Mouse (Mus musculus) Patski (cell line): ENCODE results near the gene Arhgap6. TPM values are rescaled to one million over a fixed set of nuclear protein-coding genes. Genes with fewer than 3 reads are reported as not detected.

Experiments
- ATAC-seq: fragments of 100-300 bp; one replicate; pipeline ENCODE4 v1.8.0; 2021
- CTCF ChIA-PET: fragments of 350-600 bp; sonication (Branson Sonifier 250); formaldehyde crosslinking; loops from one replicate; lab custom pipeline; 2022; ENCODE audit warnings: inconsistent platforms; lab: Charles Lee
- POLR2A ChIA-PET: fragments of 350-600 bp; sonication (Branson Sonifier 250); formaldehyde crosslinking; loops from one replicate; lab custom pipeline; 2022; ENCODE audit warnings: antibody characterized with exemption, inconsistent platforms; lab: Charles Lee
- DNase-seq: peaks from one replicate; pipeline ENCODE4 v3.0.0-alpha.2; 2011; ENCODE audit warnings: low read depth, low spot score
- H3K27me3 ChIP-seq: fragments of 371-371 bp; one replicate; pipeline ENCODE4 v1.5.1; 2021
- CTCF ChIP-seq: fragments of 100-300 bp; IDR thresholded peaks from one replicate; pipeline ENCODE4 v1.5.1; 2021
- in situ Hi-C: fragments of 300-500 bp; cut with MboI; formaldehyde crosslinking; loops from 3 replicates; pipeline ENCODE4 v1.11.1; 2018; ENCODE audit warnings: low pct_unique_long_range_greater_than_20kb, mixed read lengths
- polyA plus RNA-seq: library from polyadenylated mRNA; unstranded; gene quantifications from one replicate; pipeline ENCODE4 v1.2.3, GENCODE M21; 2021

The Arhgap6 gene
- polyA plus RNA-seq, 1 experiment from 2014 or later: 0.01 TPM

DNA sequence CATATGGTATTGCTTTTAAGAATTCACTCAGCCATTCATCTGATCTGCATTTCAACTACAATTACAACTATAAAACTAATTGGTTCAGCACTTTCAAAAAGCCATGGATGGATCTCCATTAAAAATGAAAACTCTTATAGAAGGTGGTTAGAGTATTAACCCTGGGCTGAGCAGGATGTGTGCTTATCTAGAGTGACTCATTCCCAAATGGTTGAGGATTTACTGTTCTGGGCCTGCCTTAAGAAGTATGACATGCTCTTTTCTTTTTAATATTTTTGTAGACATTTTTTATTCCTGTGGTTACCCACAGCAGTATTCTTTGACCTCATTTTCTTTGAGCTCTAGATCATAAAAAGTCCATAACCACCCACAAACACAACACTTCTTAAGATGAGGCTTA, 267.7 kb downstream of the Arhgap6 start:
- in situ Hi-C loops: no loop called here
- ChIA-PET CTCF (interaction anchor here (0.8 kb wide), 1 partner anchor 17 kb away, joined by 3 read pairs; no protein-coding TSS in a partner anchor), POLR2A (no interaction called here)
- ATAC-seq (no peak), DNase-seq (no peak)
- peaks cover 50% of the 10 kb centered on the region for H3K27me3 ChIP-seq
- no peak for TF ChIP-seq CTCF

GRCm38 (mm10) chrX:169065298-169065697, 270.4 kb downstream of the Arhgap6 start:
- ChIA-PET POLR2A (no interaction called here), CTCF (interaction anchor here (1.5 kb wide), 1 partner anchor 11 kb away, joined by 3 read pairs; no protein-coding TSS in a partner anchor)
- no peak for TF ChIP-seq CTCF
- DNase-seq (no peak), ATAC-seq (no peak)
- peaks cover 36% of the 10 kb centered on the region for H3K27me3 ChIP-seq
- in situ Hi-C loops: no loop called here

DNA sequence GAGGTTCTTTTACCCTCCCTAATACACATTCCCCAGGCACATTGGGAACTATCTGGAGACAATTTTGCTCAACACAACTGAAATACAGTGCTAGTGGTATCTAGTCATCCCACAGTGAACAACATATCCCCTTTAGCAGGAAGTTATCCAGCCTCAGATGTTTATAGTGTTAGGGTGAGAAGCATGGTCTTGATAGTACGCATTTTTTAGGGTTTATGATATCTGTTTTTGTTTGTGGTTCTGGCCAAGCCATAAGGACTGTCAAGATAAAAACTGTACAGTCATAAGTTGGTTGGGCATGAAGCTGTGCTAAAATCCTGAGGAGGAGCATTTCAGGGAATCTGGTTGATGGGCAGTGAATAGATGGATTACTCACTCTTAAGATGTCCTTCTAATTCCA, 271.0 kb downstream of the Arhgap6 start:
- H3K27me3 ChIP-seq: peaks cover 37% of the 10 kb centered on the region
- TF ChIP-seq CTCF: no peak
- POLR2A ChIA-PET: no interaction called here
- ATAC-seq (no peak), DNase-seq (no peak)
- CTCF ChIA-PET: interaction anchor here (1.5 kb wide), 1 partner anchor 10 kb away, joined by 3 read pairs; no protein-coding TSS in a partner anchor
- in situ Hi-C loops: no loop called here

- ATAC-seq: no peak
- in situ Hi-C loops: loop anchor here (25.0 kb wide), 1 partner anchor 363 kb away; no protein-coding TSS in a partner anchor
- CTCF ChIA-PET: no interaction called here
Observed at GRCm38 (mm10) chrX:169075020-169075419, 280.1 kb downstream of the Arhgap6 start.

DNA sequence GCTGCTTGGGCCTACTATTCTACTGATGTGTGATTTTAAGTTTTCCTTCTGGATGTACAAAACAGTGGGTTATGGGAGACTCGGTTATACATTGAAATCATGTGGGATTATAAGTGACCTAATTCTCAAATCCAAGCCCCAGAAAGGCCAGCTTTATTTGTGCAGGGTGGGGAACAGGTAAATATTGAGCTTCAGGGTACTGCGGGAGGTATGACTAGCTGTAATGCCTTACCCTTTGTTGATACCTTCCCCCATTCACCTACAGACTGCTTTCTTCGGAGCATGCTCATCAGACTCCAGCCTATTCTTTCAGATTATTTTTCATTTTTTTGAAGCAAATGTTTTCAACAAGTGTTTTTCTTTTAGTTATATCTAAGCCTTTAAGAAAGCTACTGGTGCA, 286.7 kb downstream of the Arhgap6 start:
- no peak for ATAC-seq
- POLR2A ChIA-PET: no interaction called here
- peaks cover 57% of the 10 kb centered on the region for H3K27me3 ChIP-seq
- no peak for TF ChIP-seq CTCF
- in situ Hi-C loops: loop anchor here (10.0 to 25.0 kb wide), 2 partner anchors 369 to 1807 kb away; no protein-coding TSS in a partner anchor
- CTCF ChIA-PET: no interaction called here
- DNase-seq: no peak

More at GRCm38 (mm10) chrX:169075020-169075419, 280.1 kb downstream of the Arhgap6 start:
- no peak for DNase-seq
- TF ChIP-seq CTCF: no peak
- POLR2A ChIA-PET: no interaction called here
- H3K27me3 ChIP-seq: peaks cover 75% of the 10 kb centered on the region

DNA sequence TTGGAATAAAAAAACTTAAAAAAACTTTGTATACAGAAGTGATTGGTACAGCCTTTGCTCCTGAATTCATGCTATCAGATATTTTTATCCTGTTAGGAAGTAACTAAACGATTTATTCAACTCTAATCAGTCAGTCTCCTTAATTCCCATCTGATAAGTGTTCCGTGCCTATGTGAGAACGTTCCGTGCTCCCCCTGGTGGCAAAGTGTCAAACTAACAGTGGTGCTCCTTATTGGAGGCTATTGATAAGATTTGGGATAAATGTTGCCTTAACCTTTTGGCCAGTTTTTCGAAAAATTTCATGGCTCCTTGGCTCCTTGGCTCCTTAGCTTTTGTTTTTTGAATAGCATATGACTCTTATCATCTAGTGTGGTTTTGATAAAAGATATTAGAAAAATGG, 291.0 kb downstream of the Arhgap6 start:
- TF ChIP-seq CTCF: peak; percentile 74
- H3K27me3 ChIP-seq: peaks cover 49% of the 10 kb centered on the region
- CTCF ChIA-PET: no interaction called here
- DNase-seq (no peak), ATAC-seq (no peak)
- POLR2A ChIA-PET: no interaction called here
- in situ Hi-C loops: loop anchor here (10.0 to 25.0 kb wide), 2 partner anchors 374 to 1811 kb away; no protein-coding TSS in a partner anchor

- POLR2A ChIA-PET: no interaction called here
- CTCF ChIA-PET: no interaction called here
- no peak for ATAC-seq
- no peak for DNase-seq
- in situ Hi-C loops: loop anchor here (10.0 to 25.0 kb wide), 2 partner anchors 377 to 1814 kb away; no protein-coding TSS in a partner anchor
- TF ChIP-seq CTCF: no peak
- peaks cover 55% of the 10 kb centered on the region for H3K27me3 ChIP-seq
Observed at GRCm38 (mm10) chrX:169089221-169089620, 294.3 kb downstream of the Arhgap6 start.

- DNase-seq (no peak), ATAC-seq (no peak)
- CTCF ChIA-PET: no interaction called here
- POLR2A ChIA-PET: no interaction called here
- no peak for TF ChIP-seq CTCF
- H3K27me3 ChIP-seq: peaks cover 57% of the 10 kb centered on the region
- in situ Hi-C loops: loop anchor here (25.0 kb wide), 1 partner anchor 382 kb away; no protein-coding TSS in a partner anchor
Observed at GRCm38 (mm10) chrX:169094601-169095000, 299.7 kb downstream of the Arhgap6 start.

DNA sequence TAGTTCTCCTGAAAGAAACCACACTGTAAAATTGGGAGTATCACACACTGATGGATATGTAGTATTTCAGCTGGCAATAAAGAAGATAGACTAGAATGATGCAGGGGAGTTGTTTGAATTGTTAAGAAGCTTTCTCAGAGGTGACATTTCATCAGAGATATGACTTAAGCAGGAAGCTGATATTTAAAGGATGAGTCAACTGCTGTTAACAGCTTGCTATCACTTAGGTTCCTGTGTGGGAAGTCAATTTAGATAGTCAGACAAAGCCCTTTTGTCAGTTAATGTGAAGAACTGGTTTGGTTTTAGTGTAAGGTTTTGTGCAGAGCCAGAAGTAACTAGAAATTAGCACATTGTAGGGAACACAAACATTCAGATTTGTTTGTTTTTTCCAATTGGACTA, 300.7 kb downstream of the Arhgap6 start:
- no peak for DNase-seq
- POLR2A ChIA-PET: no interaction called here
- H3K27me3 ChIP-seq: peaks cover 59% of the 10 kb centered on the region

DNA sequence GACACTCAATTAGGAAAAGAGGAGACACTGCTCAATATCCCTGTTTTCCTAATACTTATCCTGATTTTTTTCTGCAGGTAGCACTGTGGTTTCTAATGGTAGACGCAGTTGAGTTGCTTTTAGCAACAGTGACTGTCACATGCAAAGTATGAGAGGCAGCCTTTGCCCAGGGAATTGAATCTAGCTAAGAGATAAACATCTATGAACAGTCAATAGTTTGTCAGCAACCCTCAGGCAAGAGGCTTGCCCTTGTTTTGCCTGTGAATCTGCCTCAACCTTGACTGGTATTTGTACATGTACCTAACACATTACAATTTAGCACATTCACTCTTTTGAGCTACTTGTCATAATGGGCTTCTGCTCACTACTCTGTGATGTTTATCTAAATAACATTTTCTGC, 307.8 kb downstream of the Arhgap6 start:
- ChIA-PET POLR2A (no interaction called here), CTCF (interaction anchor here (0.9 kb wide), 1 partner anchor 11 kb away, joined by 3 read pairs; no protein-coding TSS in a partner anchor)
- in situ Hi-C loops: no loop called here
- DNase-seq (no peak), ATAC-seq (no peak)
- TF ChIP-seq CTCF: no peak
- peaks cover 67% of the 10 kb centered on the region for H3K27me3 ChIP-seq

More for the DNA sequence above, 300.7 kb downstream of the Arhgap6 start:
- in situ Hi-C loops: loop anchor here (25.0 kb wide), 1 partner anchor 383 kb away; no protein-coding TSS in a partner anchor
- CTCF ChIA-PET: interaction anchor here (0.7 kb wide), 1 partner anchor 155 kb away, joined by 4 read pairs; no protein-coding TSS in a partner anchor
- no peak for ATAC-seq
- no peak for TF ChIP-seq CTCF

DNA sequence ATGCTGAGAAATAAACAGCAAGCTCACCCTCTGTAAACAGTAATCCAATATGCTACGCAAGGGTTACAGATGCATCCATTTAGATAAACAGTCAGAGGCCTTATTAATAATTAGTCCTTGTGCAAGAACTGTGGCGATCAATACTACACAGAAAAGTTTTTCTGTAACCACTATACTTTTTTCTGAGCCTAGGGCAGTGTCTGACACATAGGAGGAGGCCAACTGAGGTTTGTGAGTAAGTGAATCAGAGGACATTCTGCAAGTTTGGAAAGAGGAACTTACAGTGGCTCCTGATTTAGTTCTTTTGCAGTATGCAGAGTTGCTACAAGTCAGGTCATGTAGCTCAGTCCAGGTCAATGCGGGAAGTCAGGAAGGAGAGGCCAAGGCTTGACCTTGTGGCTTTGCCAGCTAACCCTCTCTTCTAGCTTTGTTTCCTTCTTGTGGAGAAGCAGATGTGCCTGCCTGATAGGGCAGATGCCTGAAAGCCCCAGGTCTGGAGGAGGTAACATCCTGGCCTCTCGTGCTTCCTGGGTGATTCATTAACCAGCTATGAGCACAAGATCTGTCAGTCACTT, 311.2 kb downstream of the Arhgap6 start:
- no peak for TF ChIP-seq CTCF
- DNase-seq: no peak
- in situ Hi-C loops: no loop called here
- ChIA-PET CTCF (no interaction called here), POLR2A (no interaction called here)
- peaks cover 57% of the 10 kb centered on the region for H3K27me3 ChIP-seq
- ATAC-seq: peak; percentile 47
